Mouse (Mus musculus) adrenal gland, postnatal 10 days (tissue): Measurements from ENCODE around the gene Maneal. TPM values are rescaled to one million over a fixed set of nuclear protein-coding genes. Genes with fewer than 3 reads are reported as not detected.

Experiments
- DNase-seq: peaks from one replicate; pipeline ENCODE4 v3.0.0; 2021; ENCODE audit warnings: mixed read lengths
- long read RNA-seq, 2 experiments: library from polyadenylated mRNA; stranded (forward); transcript quantifications; one replicate each; pipeline ENCODE4 v2.0.0; 2021
- total RNA-seq, 2 experiments: library from RNA; stranded (reverse); gene quantifications; 2 replicates each; pipeline ENCODE4 v1.2.3; 2021

The Maneal gene
- 1 to 10 TPM; 3.5 to 5.2 TPM for total RNA-seq
- long read RNA-seq, experiment 1, partial matches to known transcripts, result 0 of 5 reads
- long read RNA-seq, experiment 1, other reads (novel, unspliced or antisense), result 1 of 5 reads
- long read RNA-seq, experiment 2, partial matches to known transcripts, result 0 of 2 reads
- long read RNA-seq, experiment 2, other reads (novel, unspliced or antisense), result 1 of 2 reads

GRCm38 (mm10) chr4:124861283-124862188, at the start of gene Maneal:
Maneal (minus strand) TSS chr4:124862171.
- no peak for DNase-seq

- peak; percentile 27 for DNase-seq
Observed at GRCm38 (mm10) chr4:124905971-124906822, 44.2 kb upstream of the Maneal start.

- DNase-seq, result no peak
Observed at GRCm38 (mm10) chr4:124905417-124905816, 43.4 kb upstream of the Maneal start.

GRCm38 (mm10) chr4:124899906-124900305, 37.9 kb upstream of the Maneal start:
- DNase-seq, result no peak

GRCm38 (mm10) chr4:124898428-124898827, 36.5 kb upstream of the Maneal start:
- no peak for DNase-seq

GRCm38 (mm10) chr4:124894508-124895428, 32.8 kb upstream of the Maneal start:
- peak; percentile 26 for DNase-seq

- DNase-seq, result no peak
Observed at GRCm38 (mm10) chr4:124893769-124894168, 31.8 kb upstream of the Maneal start.

- DNase-seq, result no peak
Observed at GRCm38 (mm10) chr4:124890831-124891230, 28.9 kb upstream of the Maneal start.

- no peak for DNase-seq
Observed at GRCm38 (mm10) chr4:124889935-124890334, 28.0 kb upstream of the Maneal start.

GRCm38 (mm10) chr4:124888702-124889101, 26.7 kb upstream of the Maneal start:
- no peak for DNase-seq

GRCm38 (mm10) chr4:124882151-124882729, 20.3 kb upstream of the Maneal start:
- DNase-seq, result peak; percentile 82

- peak; percentile 47 for DNase-seq
Observed at GRCm38 (mm10) chr4:124881341-124881908, 19.5 kb upstream of the Maneal start.

GRCm38 (mm10) chr4:124880599-124880998, 18.6 kb upstream of the Maneal start, which contains the start of gene Epha10:
Epha10 (plus strand) TSS chr4:124880899.
- DNase-seq, result no peak

- no peak for DNase-seq
Observed at GRCm38 (mm10) chr4:124872719-124873118, 10.7 kb upstream of the Maneal start.

GRCm38 (mm10) chr4:124860446-124860845, 1.5 kb downstream of the Maneal start:
- peak; percentile 92 for DNase-seq

GRCm38 (mm10) chr4:124858370-124858769, 3.6 kb downstream of the Maneal start:
- DNase-seq, result peak; percentile 83

GRCm38 (mm10) chr4:124856294-124856693, 5.7 kb downstream of the Maneal start:
- no peak for DNase-seq

GRCm38 (mm10) chr4:124850933-124851658, 10.9 kb downstream of the Maneal start, which contains the start of gene 1110065P20Rik:
1110065P20Rik (minus strand) TSS chr4:124851196.
- DNase-seq, result peak; percentile 92

GRCm38 (mm10) chr4:124850261-124850913, 11.6 kb downstream of the Maneal start, which contains the start of gene Yrdc:
Yrdc (plus strand) TSS chr4:124850679.
- peak; percentile 97 for DNase-seq
